In genomic region chr17:67697461-67697891, GRCm38 (mm10) we compare ENCODE assay signal across 8 mouse cellular contexts. TPM values are rescaled to one million over a fixed set of nuclear protein-coding genes. Genes with fewer than 3 reads are reported as not detected.
DNase-seq lines count a peak whose midpoint lies in the region; ATAC-seq and TF ChIP-seq lines count a peak whose summit lies in the region.

No protein-coding gene starts in this region.

- DNase-seq in frontal cortex, postnatal 25 days (ENCODE audit: low spot score in 2 of 2) = no peak
- DNase-seq in Patski (ENCODE audit: low read depth, low spot score) = no peak
- DNase-seq in spleen, postnatal 14 days (ENCODE audit: low spot score in 2 of 2) = no peak
- no peak for DNase-seq in frontal cortex, postnatal 14 days (ENCODE audit: low spot score in 2 of 2)

- H3K27ac ChIP-seq in limb, embryonic 12.5 days = no peak overlapping the region
- H3K27ac ChIP-seq in neural tube, embryonic 13.5 days (replicated peaks) = peak overlapping the region; percentile 78

- no peaks in the 10 kb centered on the region for H3K36me3 ChIP-seq in limb, embryonic 12.5 days
- no peaks in the 10 kb centered on the region for H3K36me3 ChIP-seq in neural tube, embryonic 13.5 days

- H3K27me3 ChIP-seq in Patski = peaks cover 27% of the 10 kb centered on the region
- peaks cover 27% of the 10 kb centered on the region for H3K27me3 ChIP-seq in limb, embryonic 12.5 days
- no peaks in the 10 kb centered on the region for H3K27me3 ChIP-seq in neural tube, embryonic 13.5 days

- TF ChIP-seq CTCF in Patski (IDR thresholded peaks at IDR 0.05) = no peak

- H3K4me3 ChIP-seq in limb, embryonic 12.5 days (replicated peaks) = peak overlapping the region; percentile 70
- H3K4me3 ChIP-seq in neural tube, embryonic 13.5 days = peak overlapping the region; percentile 82

- POLR2A ChIA-PET in Patski (lab: Charles Lee) = no interaction called here

- in situ Hi-C loops in Patski (cut with MboI; ENCODE audit: low pct_unique_long_range_greater_than_20kb) = no loop called here

- H3K9ac ChIP-seq in limb, embryonic 12.5 days (replicated peaks) = peak overlapping the region; percentile 62
- peak overlapping the region; percentile 91 for H3K9ac ChIP-seq in neural tube, embryonic 13.5 days

- CTCF ChIA-PET in Patski (lab: Charles Lee) = interaction anchor here (0.9 to 1.4 kb wide), 4 partner anchors 8 to 47 kb away, joined by 3 to 4 read pairs (median 3); no protein-coding TSS in a partner anchor

- H3K4me1 ChIP-seq in limb, embryonic 12.5 days (replicated peaks) = peaks cover 21% of the 10 kb centered on the region
- peaks cover 57% of the 10 kb centered on the region for H3K4me1 ChIP-seq in neural tube, embryonic 13.5 days (replicated peaks)

- WGBS in limb, embryonic 12.5 days = under 1% methylated on average over 32 of the region's 32 CpGs
- under 1% methylated on average over 32 of the region's 32 CpGs for WGBS in neural tube, embryonic 13.5 days

- no peaks in the 10 kb centered on the region for H3K9me3 ChIP-seq in limb, embryonic 12.5 days
- H3K9me3 ChIP-seq in neural tube, embryonic 13.5 days = no peaks in the 10 kb centered on the region

- ATAC-seq in frontal cortex, adult (ENCODE audit: low TSS enrichment) = peak; percentile 66
- peak; percentile 54 for ATAC-seq in Patski
- ATAC-seq in granulocyte monocyte progenitor cell, adult 5-6 weeks (replicated peaks; ENCODE audit: poor library complexity, severe bottlenecking) = peak; percentile 15
- ATAC-seq in limb, embryonic 12.5 days (ENCODE audit: insufficient number of reproducible peaks, insufficient read depth, low FRiP score, low TSS enrichment, low read depth) = peak; percentile 26; the same call in 1 of the 2 replicates
- ATAC-seq in neural tube, embryonic 13.5 days (ENCODE audit: low read depth) = peak; percentile 74

- H3K4me2 ChIP-seq in limb, embryonic 12.5 days = peak overlapping the region; percentile 98
- H3K4me2 ChIP-seq in neural tube, embryonic 13.5 days = peak overlapping the region; percentile 94

RNA-seq across cellular contexts. Expression of gene Lama1, which starts 0.4 kb away (rescaled TPM):
- polyA plus RNA-seq in Patski (2021) = 1.4 TPM
- not detected in 2 replicates for total RNA-seq in granulocyte monocyte progenitor cell, adult 5-6 weeks (2014; fragmentation: Nextera tagmentation)
- not detected in 2 replicates for total RNA-seq in granulocyte monocyte progenitor cell, adult 5-6 weeks (2017)
- 2.4 and 2.7 TPM in 2 replicates for polyA plus RNA-seq in limb, embryonic 12.5 days (2016; fragmentation: Nextera tagmentation; extraction: Ambion mirVana)
- polyA plus RNA-seq in neural tube, embryonic 13.5 days (2015; fragmentation: Nextera tagmentation; extraction: Ambion mirVana) = 15.4 and 17.0 TPM in 2 replicates

Comparison
In these comparisons a context has a peak if more than half of its experiments do, and no peak if none do; other contexts are left out.
1. ATAC-seq: peak in every context shown above with its lines; median percentile 74 in neural tube, embryonic 13.5 days; 66 in frontal cortex, adult; 54 in Patski; 26 in limb, embryonic 12.5 days; 15 in granulocyte monocyte progenitor cell, adult 5-6 weeks.